Mouse (Mus musculus): Measurements from ENCODE around the gene Zp3r. TPM values are rescaled to one million over a fixed set of nuclear protein-coding genes. Genes with fewer than 3 reads are reported as not detected.

The Zp3r gene
- polyA plus RNA-seq, 1 experiment from 2014 or later: not detected

DNA sequence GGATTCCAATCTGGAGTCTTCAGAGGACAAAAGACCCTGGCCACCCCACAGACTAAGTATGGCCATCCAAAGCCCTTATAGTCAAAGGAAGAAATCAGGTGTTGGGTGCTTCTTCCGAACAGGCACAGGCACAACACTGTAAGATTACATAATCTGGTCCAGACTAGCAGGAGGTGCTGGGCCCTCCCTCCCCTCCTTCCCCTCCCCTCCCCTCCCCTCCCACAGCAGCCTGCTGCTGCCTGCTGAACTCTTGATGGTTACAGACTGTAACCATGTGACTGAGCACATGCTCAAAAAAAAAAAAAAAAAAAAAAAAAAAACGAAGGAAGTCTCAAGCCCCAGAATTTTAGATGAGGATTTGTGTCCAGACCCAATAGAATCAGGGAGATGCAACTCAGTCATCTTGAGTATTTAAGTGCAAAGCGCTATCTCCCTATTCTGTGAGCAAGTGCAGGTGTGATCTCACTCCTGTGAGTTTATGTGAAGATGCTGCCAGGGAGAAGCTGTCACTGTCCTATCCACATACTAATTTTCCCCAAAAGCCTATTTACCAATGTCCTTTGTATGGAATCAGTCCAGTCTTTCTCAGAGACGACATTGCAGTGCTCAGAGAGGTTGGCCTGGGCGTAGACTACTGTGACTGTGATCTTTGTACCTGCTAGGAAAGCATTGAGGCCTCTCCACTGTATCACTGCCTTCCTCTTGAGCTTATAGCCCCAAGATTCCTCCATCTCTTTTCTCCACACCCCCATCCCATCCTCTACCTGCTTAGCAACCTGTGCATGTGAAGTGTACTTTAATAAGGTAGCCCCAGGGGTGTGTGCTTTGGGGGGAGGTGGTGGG lies 77.8 kb downstream of the Zp3r start:
- H3K4me3 ChIP-seq: no peak overlapping the region
- peaks cover 8% of the 10 kb centered on the region; the same call in 1 of the 2 replicates for H3K4me1 ChIP-seq
- WGBS (ENCODE audit: insufficient replicate concordance): 55% methylated on average over 5 of the region's 5 CpGs
- no peak overlapping the region for H3K4me2 ChIP-seq
- H3K9me3 ChIP-seq (replicated peaks): no peaks in the 10 kb centered on the region
- H3K36me3 ChIP-seq: no peaks in the 10 kb centered on the region
- no peaks in the 10 kb centered on the region for H3K27me3 ChIP-seq (replicated peaks)
- no peak overlapping the region for H3K9ac ChIP-seq
- ATAC-seq: 0 out of 2 replicates have a peak, but pooled peaks have one; percentile 21
- no peak overlapping the region for H3K27ac ChIP-seq

DNA sequence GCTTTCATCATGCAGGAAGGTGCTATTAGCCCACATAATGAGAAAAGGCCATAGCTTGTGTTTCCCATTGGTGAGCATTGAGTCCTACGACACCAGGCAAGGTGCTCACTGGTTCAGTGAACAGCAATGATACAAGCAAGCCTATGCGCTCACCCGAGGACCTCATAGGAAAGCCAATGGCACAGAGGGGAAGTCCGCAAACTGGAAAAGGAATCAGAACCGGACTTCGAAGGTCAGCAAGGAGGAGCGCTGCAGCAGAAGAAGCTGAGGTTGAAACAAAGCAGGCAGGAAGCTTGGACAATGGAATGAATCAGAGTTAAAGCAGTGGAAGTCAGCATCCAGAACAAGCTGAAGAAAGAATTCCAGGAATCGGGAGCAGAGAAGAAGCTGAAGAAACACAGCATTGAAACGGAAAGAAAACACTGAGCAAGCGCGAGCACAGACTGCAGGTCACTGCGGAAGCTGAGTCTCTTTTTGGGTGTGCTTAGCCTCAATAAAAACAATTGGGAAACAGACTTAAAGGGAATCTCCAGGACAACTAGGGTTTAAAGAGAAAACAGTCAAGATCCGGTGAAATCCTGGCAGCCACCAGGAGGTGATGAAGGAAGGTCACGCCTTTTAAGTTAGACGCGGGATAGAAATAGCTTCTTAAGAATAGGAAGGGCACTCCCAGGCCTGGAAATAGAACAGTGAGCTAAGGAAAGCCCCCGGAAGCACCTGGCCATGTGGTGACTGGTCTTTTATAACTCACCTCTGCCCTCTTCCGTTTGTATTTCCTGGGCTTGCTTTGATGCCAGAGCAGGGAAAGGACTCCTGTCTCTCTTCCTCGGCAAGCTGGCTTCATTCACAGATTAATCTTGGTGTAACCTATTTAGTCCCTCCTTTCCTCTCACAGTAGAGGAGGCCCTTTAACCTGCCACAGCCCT lies 78.9 kb downstream of the Zp3r start:
- no peaks in the 10 kb centered on the region for H3K27me3 ChIP-seq (replicated peaks)
- H3K4me2 ChIP-seq: 0 out of 2 replicates have a peak overlapping the region, but pooled peaks have one; percentile 15
- H3K4me3 ChIP-seq: no peak overlapping the region
- H3K4me1 ChIP-seq: peaks cover 8% of the 10 kb centered on the region; the same call in 1 of the 2 replicates
- H3K9me3 ChIP-seq (replicated peaks): no peaks in the 10 kb centered on the region
- 0 out of 2 replicates have a peak overlapping the region, but pooled peaks have one; percentile 20 for H3K27ac ChIP-seq
- no peaks in the 10 kb centered on the region for H3K36me3 ChIP-seq
- no peak overlapping the region for H3K9ac ChIP-seq
- ATAC-seq: no peak
- WGBS (ENCODE audit: insufficient replicate concordance): 40% methylated on average over 19 of the region's 19 CpGs

DNA sequence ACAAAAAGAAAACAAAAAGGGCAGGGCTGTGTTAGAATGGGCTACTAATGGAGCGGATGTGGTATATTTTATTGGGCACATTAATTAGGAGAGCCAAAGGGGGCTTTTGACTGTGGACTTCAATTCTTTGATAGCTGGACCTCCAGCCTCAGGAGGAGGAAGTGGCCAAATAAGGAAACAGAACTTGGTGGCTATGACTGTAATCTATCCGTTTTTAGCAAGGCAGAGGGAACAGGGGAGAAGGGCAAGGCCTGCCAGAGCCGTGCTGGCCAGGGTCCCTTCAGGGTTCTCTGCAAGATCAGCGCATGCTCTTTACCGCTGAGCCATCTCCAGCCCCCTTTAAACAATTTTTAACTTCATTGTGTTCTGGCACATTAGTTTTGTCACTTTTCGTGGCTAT lies 79.7 kb downstream of the Zp3r start:
- ATAC-seq: no peak
- Histone ChIP-seq H3K4me2 (no peak overlapping the region), H3K9ac (no peak overlapping the region), H3K4me3 (no peak overlapping the region), H3K9me3 (replicated peaks) (no peaks in the 10 kb centered on the region), H3K27me3 (replicated peaks) (no peaks in the 10 kb centered on the region), H3K36me3 (no peaks in the 10 kb centered on the region), H3K4me1 (peaks cover 8% of the 10 kb centered on the region; the same call in 1 of the 2 replicates), H3K27ac (no peak overlapping the region)
- 35% methylated on average over 6 of the region's 6 CpGs for WGBS (ENCODE audit: insufficient replicate concordance)

DNA sequence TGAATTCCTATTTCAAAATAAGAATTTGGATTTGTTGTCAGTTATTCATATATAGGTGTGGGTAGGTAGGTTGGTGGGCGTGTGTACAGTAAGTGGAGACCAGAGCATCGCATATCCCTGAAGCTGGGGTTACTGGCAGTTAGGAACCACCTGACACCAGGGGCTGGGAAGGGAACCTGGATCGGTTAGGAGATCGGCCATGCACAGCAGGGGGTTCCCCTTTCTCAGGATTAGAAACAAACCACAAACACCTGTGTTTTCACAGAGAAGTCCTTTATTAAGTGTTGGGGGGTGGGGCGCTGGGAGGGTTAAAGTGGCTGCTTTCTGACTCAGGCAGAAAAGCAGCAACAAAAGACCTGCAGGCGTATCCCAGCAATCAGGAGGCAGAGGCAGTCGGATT lies 80.3 kb downstream of the Zp3r start:
- WGBS (ENCODE audit: insufficient replicate concordance): 38% methylated on average over 7 of the region's 7 CpGs
- no peak overlapping the region for H3K4me3 ChIP-seq
- no peak overlapping the region for H3K4me2 ChIP-seq
- ATAC-seq: no peak
- no peak overlapping the region for H3K9ac ChIP-seq
- H3K36me3 ChIP-seq: no peaks in the 10 kb centered on the region
- H3K27ac ChIP-seq: no peak overlapping the region
- no peaks in the 10 kb centered on the region for H3K9me3 ChIP-seq (replicated peaks)
- peaks cover 8% of the 10 kb centered on the region; the same call in 1 of the 2 replicates for H3K4me1 ChIP-seq
- H3K27me3 ChIP-seq (replicated peaks): no peaks in the 10 kb centered on the region

DNA sequence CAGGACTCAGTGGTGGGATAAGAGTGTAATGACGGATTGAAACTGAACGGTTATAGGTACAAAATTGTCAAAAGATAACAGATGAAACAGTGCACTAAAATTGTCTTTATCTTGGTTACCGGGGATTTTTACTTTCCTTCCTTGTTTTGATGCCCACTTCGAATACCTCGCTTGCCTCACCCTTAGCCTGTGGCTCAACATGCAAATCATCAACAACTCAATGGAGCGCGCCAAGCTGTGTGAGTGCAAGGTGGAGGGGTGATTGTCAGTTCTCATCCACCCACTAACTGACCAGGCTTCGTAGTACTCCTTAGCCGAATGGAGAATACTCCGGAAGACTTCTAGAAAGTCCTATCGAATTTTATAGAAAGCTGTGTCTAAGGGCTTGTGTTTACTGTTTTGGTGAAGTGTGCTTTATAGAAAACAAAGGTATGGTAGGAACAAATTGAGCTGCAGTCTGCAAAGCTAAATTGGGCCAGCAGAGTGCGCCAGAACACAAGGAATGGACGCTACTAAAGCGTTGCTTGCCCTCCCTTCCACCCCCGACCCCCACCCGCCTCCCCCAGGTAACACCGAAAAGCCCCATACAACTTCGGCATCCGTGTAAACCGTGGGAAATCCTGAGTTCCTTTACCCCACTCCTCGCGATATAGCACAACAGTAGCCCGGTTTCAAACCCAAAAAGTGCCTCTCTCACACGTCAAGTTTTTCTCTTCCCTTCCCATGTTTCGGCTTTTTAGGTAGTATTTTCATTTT lies 81.6 kb downstream of the Zp3r start:
- Histone ChIP-seq H3K36me3 (no peaks in the 10 kb centered on the region), H3K9me3 (replicated peaks) (no peaks in the 10 kb centered on the region), H3K9ac (peak overlapping the region; percentile 48), H3K4me3 (peak overlapping the region; percentile 49), H3K4me2 (peak overlapping the region; percentile 66), H3K4me1 (peaks cover 8% of the 10 kb centered on the region; the same call in 1 of the 2 replicates), H3K27me3 (replicated peaks) (no peaks in the 10 kb centered on the region), H3K27ac (no peak overlapping the region)
- 18% methylated on average over 25 of the region's 25 CpGs for WGBS (ENCODE audit: insufficient replicate concordance)
- ATAC-seq: peak; percentile 49; the same call in 1 of the 2 replicates

Other genes starting within 250 kb of the Zp3r start
- 0.14 TPM in 1 of 2 replicates, not detected in the other for gene Cd55b, start 206.6 kb downstream of the Zp3r start, polyA plus RNA-seq (2016; fragmentation: Nextera tagmentation; extraction: Ambion mirVana)
- 23.7 and 26.2 TPM in 2 replicates for gene Cd55, start 166.9 kb downstream of the Zp3r start, polyA plus RNA-seq (2016; fragmentation: Nextera tagmentation; extraction: Ambion mirVana)
- 0.35 and 0.38 TPM in 2 replicates for gene C4bp, start 32.0 kb upstream of the Zp3r start, polyA plus RNA-seq (2016; fragmentation: Nextera tagmentation; extraction: Ambion mirVana)
- not detected in 2 replicates for gene Gm29427, start 86.2 kb upstream of the Zp3r start, polyA plus RNA-seq (2016; fragmentation: Nextera tagmentation; extraction: Ambion mirVana)
- gene Yod1, start 87.7 kb upstream of the Zp3r start, polyA plus RNA-seq (2016; fragmentation: Nextera tagmentation; extraction: Ambion mirVana): 49.3 and 49.7 TPM in 2 replicates
- 7.1 and 9.0 TPM in 2 replicates for gene Pfkfb2, start 99.6 kb upstream of the Zp3r start, polyA plus RNA-seq (2016; fragmentation: Nextera tagmentation; extraction: Ambion mirVana)
- 8.0 and 8.5 TPM in 2 replicates for gene AA986860, start 102.4 kb upstream of the Zp3r start, polyA plus RNA-seq (2016; fragmentation: Nextera tagmentation; extraction: Ambion mirVana)
- gene Fcamr, start 171.3 kb upstream of the Zp3r start, polyA plus RNA-seq (2016; fragmentation: Nextera tagmentation; extraction: Ambion mirVana): not detected in 2 replicates
- 0.11 and 0.13 TPM in 2 replicates for gene Pigr, start 197.1 kb upstream of the Zp3r start, polyA plus RNA-seq (2016; fragmentation: Nextera tagmentation; extraction: Ambion mirVana)
- not detected in 2 replicates for gene Fcmr, start 236.0 kb upstream of the Zp3r start, polyA plus RNA-seq (2016; fragmentation: Nextera tagmentation; extraction: Ambion mirVana)

All from liver, embryonic 12.5 days (tissue).